Mouse (Mus musculus): ENCODE results near the gene Inpp1.

Inpp1 gene

GRCm38 (mm10) chr1:52792701-52793100, 24.8 kb downstream of the Inpp1 start:
- no peak for DNase-seq (ENCODE audit: low spot score)

- DNase-seq (ENCODE audit: low spot score), result no peak
These were observed 30.2 kb downstream of the Inpp1 start for GRCm38 (mm10) chr1:52787254-52787653.

DNA sequence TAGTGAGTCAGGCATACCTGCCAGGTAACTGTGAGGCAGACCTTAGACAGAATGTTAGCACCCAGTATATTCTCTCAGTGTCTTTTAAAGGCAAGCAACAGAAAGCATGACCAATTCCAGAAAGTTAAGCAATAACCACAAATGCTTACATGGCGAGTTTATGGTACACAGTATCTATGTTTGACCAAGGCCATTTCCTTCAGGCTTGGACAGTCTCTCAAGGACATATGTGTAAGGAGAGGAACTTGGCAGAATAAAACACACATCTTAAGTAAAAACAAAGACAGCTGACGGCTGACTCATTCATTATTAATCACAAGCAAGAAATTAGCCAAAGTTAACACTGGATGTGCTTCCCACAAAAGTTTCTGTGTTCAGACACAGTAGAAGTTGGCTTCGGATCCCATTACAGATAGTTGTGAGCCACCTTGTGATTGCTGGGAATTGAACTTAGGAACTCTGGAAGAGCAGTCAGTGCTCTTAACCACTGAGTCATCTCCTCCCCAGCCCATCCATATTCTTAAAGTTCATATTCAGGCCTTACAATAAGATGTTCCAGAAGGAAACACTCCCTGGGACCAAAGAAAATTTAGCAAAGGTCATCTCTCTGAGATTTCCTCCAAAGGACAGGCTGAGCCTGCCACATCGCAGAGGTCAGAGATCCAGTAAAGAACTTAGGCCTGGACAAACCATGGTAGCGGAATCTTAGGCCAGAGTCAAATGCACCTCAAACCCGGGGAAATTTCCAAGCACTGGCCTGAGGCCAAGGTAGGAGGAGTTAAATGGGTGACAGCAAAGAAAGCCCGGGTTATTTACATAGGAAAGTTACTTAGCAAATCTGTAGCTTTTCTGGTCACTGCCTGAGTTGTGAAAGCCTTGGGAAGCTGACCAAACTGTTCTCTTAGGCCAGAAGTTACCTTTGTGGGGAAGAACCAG, 52.0 kb downstream of the Inpp1 start:
- no peak for DNase-seq (ENCODE audit: low spot score)

DNA sequence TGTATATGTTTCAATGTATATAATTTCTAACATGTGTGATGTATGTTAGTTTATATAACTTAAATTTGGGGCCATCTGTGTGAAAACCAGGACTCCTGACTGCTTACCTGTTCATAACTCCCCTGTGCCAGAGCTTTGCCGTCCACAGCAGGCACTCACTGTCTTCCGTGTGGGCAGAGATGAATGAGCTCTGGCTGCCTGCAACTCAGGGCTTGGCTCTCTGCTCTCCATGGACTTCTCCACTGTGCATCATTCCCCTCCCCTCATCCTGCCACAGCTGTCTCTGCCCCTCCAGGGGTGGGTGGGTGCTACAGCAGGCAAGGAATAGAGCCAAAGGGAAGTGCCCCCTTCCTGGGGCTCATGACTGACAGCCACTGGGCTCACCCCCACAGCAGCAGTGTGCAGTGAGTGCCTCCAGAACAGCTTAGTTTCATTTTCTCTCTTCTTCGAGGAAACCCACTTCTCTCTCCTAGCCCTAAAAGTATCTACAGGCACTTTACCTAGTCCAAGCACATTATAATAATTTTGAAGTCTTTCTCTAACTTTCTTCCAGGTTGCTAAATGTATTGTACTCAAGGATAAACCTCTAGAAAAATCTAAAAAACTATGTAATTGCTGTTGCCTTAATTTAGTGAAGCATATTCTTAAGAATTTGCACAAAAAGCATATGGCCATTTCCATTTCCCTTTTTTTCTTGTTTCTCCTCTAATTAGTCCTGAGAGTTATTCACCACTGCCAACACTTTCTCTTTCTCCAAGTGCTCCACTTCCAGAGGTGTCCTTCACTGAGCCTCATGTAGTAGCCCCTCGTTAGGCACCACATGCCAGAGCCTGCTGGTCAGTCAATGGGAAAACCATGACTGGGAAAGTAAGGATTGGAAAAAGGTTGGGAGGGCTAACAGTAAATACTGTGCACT, 53.3 kb downstream of the Inpp1 start:
- DNase-seq (ENCODE audit: low spot score), result no peak

DNA sequence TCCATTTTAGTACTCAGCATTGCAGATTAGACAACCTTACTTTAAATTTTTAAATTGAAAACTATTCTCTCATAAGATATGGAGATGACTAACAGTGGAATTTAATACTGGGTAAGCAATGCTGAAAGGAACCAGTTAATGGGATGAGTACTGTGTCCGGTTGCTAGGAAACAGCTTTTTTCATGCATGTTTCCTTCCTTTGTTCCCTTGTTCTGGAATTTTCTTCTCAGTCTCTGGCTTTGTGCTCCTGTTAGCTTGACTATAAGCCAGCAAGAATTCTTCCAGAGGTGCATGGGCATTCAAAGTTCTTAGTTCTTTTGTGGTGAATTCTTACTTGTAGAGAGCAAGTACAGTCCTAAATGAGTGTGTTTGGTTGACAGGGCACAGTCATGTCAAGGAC, 59.3 kb downstream of the Inpp1 start:
- DNase-seq (ENCODE audit: low spot score), result no peak

DNA sequence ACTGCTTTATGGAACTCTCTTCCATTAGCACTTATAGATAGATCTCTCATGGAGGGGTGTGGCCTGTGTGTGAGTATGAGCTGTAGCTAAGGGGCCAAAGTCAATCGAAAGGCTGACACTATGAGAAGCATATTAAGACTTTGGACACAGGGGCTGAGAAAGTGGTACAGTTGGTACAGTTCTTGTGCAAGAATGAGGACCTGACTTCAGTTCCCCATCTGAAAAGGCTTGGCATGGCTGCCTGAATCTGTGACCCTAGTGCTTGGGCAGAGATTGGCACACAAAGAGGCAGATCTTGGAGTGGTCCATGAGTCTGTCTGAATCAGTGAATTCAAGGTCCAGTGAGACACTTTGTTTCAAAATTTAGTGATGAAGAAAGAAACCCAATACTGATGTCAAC, 63.2 kb downstream of the Inpp1 start:
- no peak for DNase-seq (ENCODE audit: low spot score)

DNA sequence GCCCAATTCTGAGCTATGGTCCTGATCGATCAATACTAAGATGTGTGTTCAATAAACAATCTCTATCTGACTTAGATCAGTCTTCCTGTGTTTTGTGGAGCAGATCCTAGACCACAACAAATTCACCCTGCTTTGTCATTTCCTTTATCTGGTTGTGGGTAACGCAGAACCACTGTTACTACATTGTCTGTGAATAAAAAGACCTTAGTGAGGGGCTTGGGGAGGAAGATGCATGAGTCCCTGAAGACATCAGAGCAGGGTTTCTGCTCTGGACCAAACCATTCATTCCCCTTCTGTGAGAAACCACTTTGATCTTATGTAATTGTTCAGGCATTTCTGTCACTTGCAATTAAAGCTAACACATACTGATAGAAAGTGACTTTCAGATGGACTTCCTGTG, 63.7 kb downstream of the Inpp1 start:
- no peak for DNase-seq (ENCODE audit: low spot score)

DNA sequence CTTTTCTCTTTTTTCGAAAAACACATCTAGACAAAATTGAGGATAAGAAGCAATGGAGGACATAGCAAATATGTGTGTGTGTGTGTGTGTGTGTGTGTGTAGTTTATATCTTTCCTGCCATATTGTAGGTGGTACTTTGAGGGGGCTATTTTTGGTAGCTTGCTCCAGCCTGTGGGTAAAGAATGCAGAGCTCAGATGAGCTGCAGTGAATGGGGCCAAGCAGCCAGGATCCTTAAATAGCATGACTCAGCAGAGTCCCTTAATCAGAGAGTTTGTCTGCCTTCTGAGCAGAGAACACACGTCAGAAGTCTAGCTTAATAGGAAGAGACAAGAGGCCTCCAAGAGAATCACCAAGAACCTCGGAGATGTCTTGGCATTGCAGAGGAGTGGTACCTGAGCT, 64.8 kb downstream of the Inpp1 start:
- no peak for DNase-seq (ENCODE audit: low spot score)

- DNase-seq (ENCODE audit: low spot score), result no peak
These were observed 65.9 kb downstream of the Inpp1 start for GRCm38 (mm10) chr1:52751634-52752033.

DNA sequence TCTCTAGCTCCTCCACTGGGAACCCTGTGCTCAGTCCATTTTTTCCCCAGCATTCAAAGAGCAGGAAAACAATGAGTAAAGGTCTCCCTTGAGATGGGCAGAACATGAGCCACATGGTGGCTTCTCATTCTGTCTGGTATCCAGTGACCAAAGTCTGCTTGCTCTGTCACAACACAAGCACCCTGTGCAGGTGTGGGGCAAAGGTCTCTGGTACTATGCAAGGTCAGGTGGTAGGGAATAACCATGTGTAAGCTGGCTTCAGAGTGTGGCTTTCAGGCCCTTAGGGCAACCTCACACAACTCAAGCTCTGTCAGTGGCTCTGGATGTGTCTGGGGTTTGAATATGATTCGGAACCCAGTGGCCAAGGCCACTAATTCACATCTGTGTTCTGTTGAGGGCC, 67.5 kb downstream of the Inpp1 start:
- DNase-seq (ENCODE audit: low spot score), result no peak

GRCm38 (mm10) chr1:52748260-52748659, 69.2 kb downstream of the Inpp1 start:
- DNase-seq (ENCODE audit: low spot score), result peak; percentile 24

GRCm38 (mm10) chr1:52742567-52742966, 74.9 kb downstream of the Inpp1 start:
- no peak for DNase-seq (ENCODE audit: low spot score)
